Mouse (Mus musculus) forebrain, postnatal 0 days (tissue): ENCODE measurements around the gene Srd5a1. TPM values are rescaled to one million over a fixed set of nuclear protein-coding genes. Genes with fewer than 3 reads are reported as not detected.

Experiments used
- ATAC-seq: fragments of 200-750 bp; cut with Nextera tagmentation; 2 replicates; pipeline ENCODE4 v1.8.0; 2017; ENCODE audit warnings: mild to moderate bottlenecking, moderate library complexity
- DNase-seq: peaks from one replicate; pipeline ENCODE4 v3.0.0-alpha.2; 2015
- H3K27ac ChIP-seq: fragments of 300-500 bp; sonication (generic); 2 replicates; pipeline ENCODE4 v1.5.1; 2014; ENCODE audit warnings: low read depth, mild to moderate bottlenecking, antibody characterized with exemption, low read length, moderate library complexity, mixed read lengths
- H3K27me3 ChIP-seq: fragments of 300-500 bp; sonication (generic); 2 replicates; pipeline ENCODE4 v1.6.1; 2014; ENCODE audit warnings: mild to moderate bottlenecking, low read length, mixed read lengths; ENCODE audit not compliant: insufficient read depth
- H3K36me3 ChIP-seq: fragments of 300-500 bp; sonication (generic); 2 replicates; pipeline ENCODE4 v1.6.1; 2014; ENCODE audit warnings: mild to moderate bottlenecking, moderate library complexity; ENCODE audit not compliant: insufficient read depth
- H3K4me1 ChIP-seq: fragments of 300-500 bp; sonication (generic); 2 replicates; pipeline ENCODE4 v1.6.1; 2014; ENCODE audit warnings: antibody characterized with exemption; ENCODE audit not compliant: insufficient read depth
- H3K4me2 ChIP-seq: fragments of 300-500 bp; sonication (generic); 2 replicates; pipeline ENCODE4 v1.6.1; 2014; ENCODE audit warnings: low read depth, mild to moderate bottlenecking, moderate library complexity
- H3K4me3 ChIP-seq: fragments of 300-500 bp; sonication (generic); 2 replicates; pipeline ENCODE4 v1.5.1; 2014; ENCODE audit warnings: low read depth, low read length, mixed read lengths
- H3K9ac ChIP-seq: fragments of 300-500 bp; sonication (generic); 2 replicates; pipeline ENCODE4 v1.6.1; 2014; ENCODE audit warnings: mild to moderate bottlenecking
- H3K9me3 ChIP-seq: fragments of 300-500 bp; sonication (generic); 2 replicates; pipeline ENCODE4 v1.6.1; 2016; ENCODE audit warnings: low read length
- CTCF ChIP-seq: sonication (generic); IDR thresholded peaks from 2 replicates; pipeline ENCODE4 v1.5.1; 2016; ENCODE audit warnings: antibody characterized with exemption, control low read depth, low read depth
- WGBS: fragments of 180-500 bp; shearing (Covaris S2); extraction: QIAGEN DNeasy Blood & Tissue Kit; methylation state at CpG from one replicate; pipeline ENCODE4 v1.1.7; 2014; 5-methylcytosine and 5-hydroxymethylcytosine counted together
- polyA plus RNA-seq: library from polyadenylated mRNA; unstranded; fragments of >200 nt; fragmentation: Nextera tagmentation; extraction: Ambion mirVana; gene quantifications from 2 replicates; pipeline ENCODE4 v1.2.1, GENCODE M21; 2015
- total RNA-seq: library from RNA; depleted of rRNA; stranded (reverse); fragments of >200 nt; gene quantifications from 2 replicates; pipeline ENCODE4 v1.2.3, GENCODE M21; 2014

Srd5a1 gene
- total and polyA plus RNA-seq, 2 experiments from 2014 or later: 16.2 to 37.2 TPM

- no peak overlapping the region for H3K27ac ChIP-seq
- no peaks in the 10 kb centered on the region for H3K36me3 ChIP-seq
- no peaks in the 10 kb centered on the region for H3K4me1 ChIP-seq
- no peaks in the 10 kb centered on the region for H3K9me3 ChIP-seq
- no peak for DNase-seq
- no peak for ATAC-seq
- H3K27me3 ChIP-seq: no peaks in the 10 kb centered on the region
- H3K9ac ChIP-seq: no peak overlapping the region
- no peak for TF ChIP-seq CTCF
- 82% methylated on average over 3 of the region's 3 CpGs for WGBS
- H3K4me3 ChIP-seq: no peak overlapping the region
- H3K4me2 ChIP-seq: no peak overlapping the region
Observed at GRCm38 (mm10) chr13:69563905-69564304, 47.3 kb downstream of the Srd5a1 start.

DNA sequence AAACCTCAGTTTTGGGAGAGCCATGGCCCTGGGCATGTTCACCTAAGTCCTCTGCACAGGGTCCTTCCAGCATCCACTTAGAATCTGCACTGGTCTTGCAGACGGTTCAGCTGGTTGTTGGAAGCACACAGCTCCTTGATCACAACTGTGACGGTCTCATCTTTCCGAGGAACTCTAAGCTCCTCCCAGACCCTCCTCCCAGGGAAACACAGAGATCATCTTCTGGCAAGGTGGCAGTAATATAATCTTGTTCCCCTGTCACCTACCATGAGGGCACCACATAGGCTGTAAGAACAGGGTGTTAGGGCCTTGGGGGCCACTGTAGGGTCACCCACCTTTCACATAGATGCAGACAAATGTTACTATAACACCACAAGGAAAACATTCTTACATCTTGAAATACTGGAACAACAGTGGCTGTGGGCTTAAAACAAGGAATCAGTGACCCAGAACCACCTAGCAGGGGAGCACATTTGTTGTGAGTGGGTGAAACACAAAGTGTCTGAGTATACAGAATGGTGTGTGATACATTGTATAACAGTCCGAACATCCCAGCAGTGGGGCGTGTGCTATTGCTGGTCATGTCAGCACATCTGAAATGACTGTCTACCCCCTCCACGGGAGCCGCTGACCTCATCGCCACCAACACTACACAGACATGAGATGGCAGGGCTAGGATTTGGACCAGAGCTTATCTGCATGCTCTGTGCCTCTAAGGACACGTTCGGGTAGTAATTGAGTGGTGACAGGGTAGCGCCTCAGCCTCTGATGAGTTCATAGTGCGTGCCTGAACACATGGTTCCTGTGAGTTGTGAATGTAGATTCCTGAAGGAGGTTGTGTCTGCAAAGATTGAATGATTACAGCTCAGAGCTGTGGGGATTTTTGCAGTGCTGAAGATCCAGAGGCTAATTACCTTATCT lies 48.3 kb downstream of the Srd5a1 start:
- Histone ChIP-seq H3K9me3 (no peaks in the 10 kb centered on the region), H3K9ac (no peak overlapping the region), H3K4me3 (no peak overlapping the region), H3K27me3 (no peaks in the 10 kb centered on the region), H3K4me1 (no peaks in the 10 kb centered on the region), H3K27ac (no peak overlapping the region), H3K36me3 (no peaks in the 10 kb centered on the region), H3K4me2 (no peak overlapping the region)
- DNase-seq (no peak), ATAC-seq (no peak)
- no peak for TF ChIP-seq CTCF
- 83% methylated on average over 12 of the region's 12 CpGs for WGBS

- ATAC-seq: no peak
- Histone ChIP-seq H3K27me3 (no peaks in the 10 kb centered on the region), H3K36me3 (no peaks in the 10 kb centered on the region), H3K9ac (no peak overlapping the region), H3K27ac (no peak overlapping the region), H3K4me2 (no peak overlapping the region), H3K4me1 (no peaks in the 10 kb centered on the region), H3K4me3 (no peak overlapping the region), H3K9me3 (no peaks in the 10 kb centered on the region)
- 73% methylated on average over 9 of the region's 9 CpGs for WGBS
- DNase-seq: no peak
- TF ChIP-seq CTCF: no peak
Observed at GRCm38 (mm10) chr13:69562004-69562403, 49.2 kb downstream of the Srd5a1 start.

GRCm38 (mm10) chr13:69559291-69559961 lies 51.8 kb downstream of the Srd5a1 start:
- Histone ChIP-seq H3K27ac (no peak overlapping the region), H3K27me3 (no peaks in the 10 kb centered on the region), H3K9me3 (no peaks in the 10 kb centered on the region), H3K4me2 (no peak overlapping the region), H3K9ac (no peak overlapping the region), H3K36me3 (no peaks in the 10 kb centered on the region), H3K4me1 (no peaks in the 10 kb centered on the region), H3K4me3 (no peak overlapping the region)
- DNase-seq (peak; percentile 20), ATAC-seq (peak; percentile 65)
- TF ChIP-seq CTCF: no peak
- WGBS: 27% methylated on average over 13 of the region's 13 CpGs

DNA sequence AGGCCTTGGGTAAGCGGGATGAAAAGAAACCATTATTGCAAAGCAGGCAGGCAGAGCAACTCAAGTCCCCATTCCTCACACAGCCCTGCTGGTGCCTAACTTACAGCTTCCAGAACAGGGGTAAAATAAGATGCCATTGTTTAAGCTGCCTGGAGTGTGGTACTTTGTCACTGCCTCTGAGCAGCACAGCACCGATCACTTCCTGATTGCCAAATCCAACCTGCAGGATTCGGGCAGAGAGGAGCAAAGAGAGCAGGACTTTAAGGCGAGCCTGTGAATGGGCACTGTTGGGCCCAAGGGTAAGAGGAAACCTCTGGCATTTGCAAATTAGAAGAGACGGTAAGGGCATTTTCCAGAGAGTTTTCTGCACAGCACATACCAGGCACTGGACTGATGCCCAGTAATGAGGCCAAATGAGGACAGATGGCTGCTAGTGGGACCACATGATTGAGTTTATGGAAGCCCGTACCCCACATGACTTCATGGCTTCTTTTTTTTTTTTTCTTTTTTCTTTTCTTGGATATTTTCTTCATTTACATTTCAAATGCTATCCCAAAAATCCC lies 53.1 kb downstream of the Srd5a1 start:
- no peaks in the 10 kb centered on the region for H3K27me3 ChIP-seq
- H3K4me2 ChIP-seq: no peak overlapping the region
- no peak overlapping the region for H3K4me3 ChIP-seq
- H3K27ac ChIP-seq: no peak overlapping the region
- ATAC-seq: no peak; the same call in 1 of the 2 replicates
- DNase-seq: peak; percentile 28
- no peaks in the 10 kb centered on the region for H3K9me3 ChIP-seq
- no peak overlapping the region for H3K9ac ChIP-seq
- WGBS: 49% methylated on average over 6 of the region's 6 CpGs
- H3K4me1 ChIP-seq: no peaks in the 10 kb centered on the region
- no peaks in the 10 kb centered on the region for H3K36me3 ChIP-seq
- no peak for TF ChIP-seq CTCF

DNA sequence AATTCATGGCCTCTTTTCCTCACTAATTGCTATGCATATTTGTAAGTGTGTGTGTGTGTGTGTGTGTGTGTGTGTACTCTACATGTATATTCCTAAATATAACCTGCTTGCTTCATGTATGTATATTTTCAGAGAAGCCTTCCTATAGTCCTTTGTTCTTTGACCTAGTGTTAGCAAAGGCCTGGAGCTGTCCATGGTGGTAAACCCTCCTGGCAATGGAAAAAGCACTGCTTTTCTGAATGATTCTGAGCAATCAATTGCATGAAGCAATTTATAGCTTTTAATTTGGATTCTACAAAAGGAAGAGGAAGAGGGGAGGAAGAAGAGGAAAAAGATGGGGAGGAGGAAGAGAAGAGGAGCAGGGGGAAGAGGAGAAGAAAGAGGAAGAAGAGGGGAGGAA lies 54.5 kb downstream of the Srd5a1 start:
- no peak overlapping the region for H3K4me2 ChIP-seq
- TF ChIP-seq CTCF: no peak
- no peaks in the 10 kb centered on the region for H3K4me1 ChIP-seq
- no peak overlapping the region for H3K9ac ChIP-seq
- no peak overlapping the region for H3K27ac ChIP-seq
- H3K27me3 ChIP-seq: no peaks in the 10 kb centered on the region
- no peaks in the 10 kb centered on the region for H3K36me3 ChIP-seq
- ATAC-seq (no peak), DNase-seq (no peak)
- no peak overlapping the region for H3K4me3 ChIP-seq
- H3K9me3 ChIP-seq: no peaks in the 10 kb centered on the region

GRCm38 (mm10) chr13:69555957-69556482 lies 55.2 kb downstream of the Srd5a1 start:
- DNase-seq (no peak), ATAC-seq (no peak)
- H3K36me3 ChIP-seq: no peaks in the 10 kb centered on the region
- no peaks in the 10 kb centered on the region for H3K4me1 ChIP-seq
- no peak overlapping the region for H3K4me2 ChIP-seq
- no peak overlapping the region for H3K27ac ChIP-seq
- no peak overlapping the region for H3K4me3 ChIP-seq
- TF ChIP-seq CTCF: no peak
- 87% methylated on average over 6 of the region's 6 CpGs for WGBS
- no peaks in the 10 kb centered on the region for H3K9me3 ChIP-seq
- H3K9ac ChIP-seq: no peak overlapping the region
- H3K27me3 ChIP-seq: no peaks in the 10 kb centered on the region
